Mouse (Mus musculus) ES-CJ7 (cell line): ENCODE data around the gene Fam102b.

Experiments
- DNase-seq: peaks from one replicate; pipeline ENCODE4 v3.0.0; 2011; ENCODE audit warnings: low read depth, low spot score

Gene Fam102b

GRCm38 (mm10) chr3:108961226-108961625 lies 66.2 kb downstream of the Fam102b start:
- no peak for DNase-seq

- DNase-seq: no peak
Measured at GRCm38 (mm10) chr3:108959680-108960295, 67.6 kb downstream of the Fam102b start.

GRCm38 (mm10) chr3:108957976-108958375 lies 69.4 kb downstream of the Fam102b start:
- no peak for DNase-seq

GRCm38 (mm10) chr3:108940996-108941395 lies 86.4 kb downstream of the Fam102b start:
- DNase-seq: no peak

GRCm38 (mm10) chr3:108940001-108940633 lies 87.3 kb downstream of the Fam102b start, which contains the start of gene Gm9857:
TSS of gene Gm9857 (minus strand) at chr3:108940445.
- DNase-seq: peak; percentile 41

- no peak for DNase-seq
Measured at GRCm38 (mm10) chr3:108939573-108939972, 87.8 kb downstream of the Fam102b start, which contains the start of gene Henmt1. TSS of gene Henmt1 (plus strand) at chr3:108939873.

- DNase-seq: no peak
Measured at GRCm38 (mm10) chr3:108938691-108939090, 88.7 kb downstream of the Fam102b start.

- no peak for DNase-seq
Measured at GRCm38 (mm10) chr3:108933557-108933956, 93.8 kb downstream of the Fam102b start.

- no peak for DNase-seq
Measured at GRCm38 (mm10) chr3:108926308-108926707, 101.1 kb downstream of the Fam102b start.

GRCm38 (mm10) chr3:108925677-108926076 lies 101.7 kb downstream of the Fam102b start:
- no peak for DNase-seq

GRCm38 (mm10) chr3:108921822-108922221 lies 105.6 kb downstream of the Fam102b start:
- DNase-seq: no peak
